ENCODE assay signal across 10 mouse cellular contexts in the genomic region with DNA sequence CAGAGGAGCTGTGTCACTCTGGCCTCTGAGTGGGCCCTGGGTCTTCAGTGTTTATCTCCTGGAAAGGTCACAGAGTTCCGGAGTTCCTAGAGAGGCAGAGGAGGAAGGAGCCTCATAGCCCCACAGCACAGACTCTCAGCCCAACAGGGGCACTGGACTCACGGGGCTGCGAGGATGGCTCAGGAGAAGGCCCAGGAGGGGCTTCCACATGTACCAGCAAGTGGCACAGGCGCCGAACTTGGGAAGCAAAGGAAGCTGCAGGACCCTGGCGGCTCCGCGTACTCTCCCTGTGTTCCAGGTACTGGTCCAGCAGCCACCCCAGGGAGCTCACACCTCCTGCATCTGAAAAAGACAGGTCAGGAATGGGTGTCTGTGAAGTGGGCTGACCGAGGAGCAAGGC. TPM values are rescaled to one million over a fixed set of nuclear protein-coding genes. Genes with fewer than 3 reads are reported as not detected.
DNase-seq lines count a peak whose midpoint lies in the region; ATAC-seq and TF ChIP-seq lines count a peak whose summit lies in the region.
"Had no signal": no experiment of that assay in that cellular context is flagged by ENCODE, and none has a peak within 500 bp of the region (broad histone marks: within the 10 kb centered on the region; RNA-seq: fewer than 3 reads in every experiment).

No protein-coding gene starts in this region.

- H3K36me3 ChIP-seq in heart, postnatal 0 days (replicated peaks; ENCODE audit: control insufficient read depth, insufficient read depth, low read length), result no peaks in the 10 kb centered on the region
- peaks cover 44% of the 10 kb centered on the region for H3K36me3 ChIP-seq in midbrain, postnatal 0 days (ENCODE audit: insufficient read depth, low read length)
- H3K36me3 ChIP-seq in midbrain, embryonic 11.5 days (ENCODE audit: control insufficient read depth, insufficient read depth, low read length), result no peaks in the 10 kb centered on the region
- H3K36me3 ChIP-seq in intestine, embryonic 15.5 days, result no peaks in the 10 kb centered on the region
- H3K36me3 ChIP-seq in stomach, postnatal 0 days (ENCODE audit: control insufficient read depth, insufficient read depth, low read length), result no peaks in the 10 kb centered on the region

- H3K4me1 ChIP-seq in heart, postnatal 0 days (ENCODE audit: control insufficient read depth, insufficient read depth), result no peaks in the 10 kb centered on the region
- H3K4me1 ChIP-seq in midbrain, postnatal 0 days (ENCODE audit: insufficient read depth, low read length), result no peaks in the 10 kb centered on the region
- H3K4me1 ChIP-seq in midbrain, embryonic 11.5 days (ENCODE audit: control insufficient read depth, insufficient read depth, low read length), result 0 out of 2 replicates have a peak, but pooled peaks cover 4% of the 10 kb centered on the region
- H3K4me1 ChIP-seq in intestine, embryonic 15.5 days (replicated peaks), result 0 out of 2 replicates have a peak, but pooled peaks cover 2% of the 10 kb centered on the region
- no peaks in the 10 kb centered on the region for H3K4me1 ChIP-seq in stomach, postnatal 0 days (replicated peaks; ENCODE audit: control insufficient read depth, insufficient read depth)
- H3K4me1 ChIP-seq: hindbrain, embryonic 15.5 days had no signal

- DNase-seq in heart, postnatal 0 days (ENCODE audit: low spot score), result no peak
- no peak for DNase-seq in heart, postnatal 36 days
- DNase-seq in midbrain, postnatal 0 days (ENCODE audit: low spot score), result no peak
- DNase-seq in midbrain, embryonic 11.5 days (ENCODE audit: low spot score, missing footprints), result no peak
- no peak for DNase-seq in stomach, postnatal 0 days (ENCODE audit: low spot score)
- DNase-seq in thymus, postnatal 36 days, result no peak
- DNase-seq: right cerebral cortex, postnatal 14 days had no signal

- H3K27ac ChIP-seq in heart, postnatal 0 days (ENCODE audit: low read depth), result no peak overlapping the region
- H3K27ac ChIP-seq in midbrain, postnatal 0 days (ENCODE audit: low read depth, low read length), result no peak overlapping the region
- no peak overlapping the region for H3K27ac ChIP-seq in midbrain, embryonic 11.5 days (ENCODE audit: low read depth, low read length)
- no peak overlapping the region for H3K27ac ChIP-seq in intestine, embryonic 15.5 days
- no peak overlapping the region for H3K27ac ChIP-seq in stomach, postnatal 0 days (replicated peaks)
- H3K27ac ChIP-seq: hindbrain, embryonic 15.5 days; liver, embryonic 14.5 days had no signal

- 70% methylated on average over 9 of the region's 9 CpGs for WGBS in heart, postnatal 0 days
- WGBS in midbrain, postnatal 0 days, result 73% methylated on average over 9 of the region's 9 CpGs
- whole genome bisulfite sequencing in midbrain, embryonic 11.5 days, result 80% methylated on average over 9 of the region's 9 CpGs
- WGBS in intestine, embryonic 15.5 days, result 73% methylated on average over 9 of the region's 9 CpGs
- WGBS in stomach, postnatal 0 days, result 77% methylated on average over 9 of the region's 9 CpGs

- peak overlapping the region; percentile 47; the same call in 1 of the 2 replicates for H3K4me2 ChIP-seq in heart, postnatal 0 days (ENCODE audit: low read depth, low read length)
- H3K4me2 ChIP-seq in midbrain, postnatal 0 days (ENCODE audit: low read depth, low read length, poor library complexity, severe bottlenecking), result no peak overlapping the region
- no peak overlapping the region for H3K4me2 ChIP-seq in midbrain, embryonic 11.5 days
- H3K4me2 ChIP-seq in intestine, embryonic 15.5 days (replicated peaks), result peak overlapping the region; percentile 51; the same call in 1 of the 2 replicates
- H3K4me2 ChIP-seq in stomach, postnatal 0 days (replicated peaks; ENCODE audit: low read depth), result peak overlapping the region; percentile 31

- no peak for TF ChIP-seq CTCF in heart, postnatal 0 days (IDR thresholded peaks at IDR 0.05; ENCODE audit: low read depth)
- TF ChIP-seq CTCF in midbrain, postnatal 0 days (IDR thresholded peaks at IDR 0.05), result no peak
- TF ChIP-seq CTCF in stomach, postnatal 0 days (IDR thresholded peaks at IDR 0.05; ENCODE audit: low read depth), result no peak

- ATAC-seq in heart, postnatal 0 days (ENCODE audit: insufficient read depth, low read depth), result no peak
- ATAC-seq in midbrain, postnatal 0 days (ENCODE audit: low FRiP score), result no peak
- no peak for ATAC-seq in midbrain, embryonic 11.5 days (ENCODE audit: low FRiP score)
- no peak for ATAC-seq in intestine, embryonic 15.5 days
- no peak for ATAC-seq in stomach, postnatal 0 days (ENCODE audit: low FRiP score, low TSS enrichment)

- peak overlapping the region; percentile 17; the same call in 1 of the 2 replicates for H3K9ac ChIP-seq in heart, postnatal 0 days (replicated peaks; ENCODE audit: low read depth, low read length)
- 0 out of 2 replicates have a peak overlapping the region, but pooled peaks have one; percentile 29 for H3K9ac ChIP-seq in midbrain, postnatal 0 days (replicated peaks; ENCODE audit: low read length, poor library complexity, severe bottlenecking)
- no peak overlapping the region for H3K9ac ChIP-seq in midbrain, embryonic 11.5 days (ENCODE audit: low read length)
- 0 out of 2 replicates have a peak overlapping the region, but pooled peaks have one; percentile 17 for H3K9ac ChIP-seq in intestine, embryonic 15.5 days
- peak overlapping the region; percentile 35; the same call in 1 of the 2 replicates for H3K9ac ChIP-seq in stomach, postnatal 0 days (ENCODE audit: low read length)
- H3K9ac ChIP-seq: hindbrain, embryonic 15.5 days; liver, embryonic 14.5 days had no signal

- H3K27me3 ChIP-seq in heart, postnatal 0 days (ENCODE audit: control insufficient read depth, insufficient read depth, low read length), result 0 out of 2 replicates have a peak, but pooled peaks cover 8% of the 10 kb centered on the region
- no peaks in the 10 kb centered on the region for H3K27me3 ChIP-seq in midbrain, postnatal 0 days (ENCODE audit: insufficient read depth, low read length)
- H3K27me3 ChIP-seq in midbrain, embryonic 11.5 days (ENCODE audit: control insufficient read depth, insufficient read depth, low read length), result peaks cover 3% of the 10 kb centered on the region; the same call in 1 of the 2 replicates
- peaks cover 32% of the 10 kb centered on the region for H3K27me3 ChIP-seq in intestine, embryonic 15.5 days (replicated peaks)
- no peaks in the 10 kb centered on the region for H3K27me3 ChIP-seq in stomach, postnatal 0 days (ENCODE audit: control insufficient read depth, insufficient read depth, low read length)
- H3K27me3 ChIP-seq: hindbrain, embryonic 15.5 days had no signal

- H3K9me3 ChIP-seq in heart, postnatal 0 days (replicated peaks; ENCODE audit: control insufficient read depth, low read length), result no peaks in the 10 kb centered on the region
- no peaks in the 10 kb centered on the region for H3K9me3 ChIP-seq in midbrain, postnatal 0 days (ENCODE audit: low read length)
- H3K9me3 ChIP-seq in midbrain, embryonic 11.5 days (ENCODE audit: control insufficient read depth, low read length), result no peaks in the 10 kb centered on the region
- H3K9me3 ChIP-seq in intestine, embryonic 15.5 days, result no peaks in the 10 kb centered on the region
- H3K9me3 ChIP-seq in stomach, postnatal 0 days (ENCODE audit: control insufficient read depth, low read length), result no peaks in the 10 kb centered on the region
- H3K9me3 ChIP-seq: hindbrain, embryonic 15.5 days had no signal

- intact Hi-C loops in heart, postnatal 36 days (cut with DNase I), result no loop called here

- no peak for TF ChIP-seq EP300 in heart, postnatal 0 days (IDR thresholded peaks at IDR 0.05; ENCODE audit: low read depth)
- TF ChIP-seq EP300 in stomach, postnatal 0 days (optimal IDR thresholded peaks at IDR 0.05), result no peak

- peak overlapping the region; percentile 13; the same call in 1 of the 2 replicates for H3K4me3 ChIP-seq in heart, postnatal 0 days (ENCODE audit: low read depth, low read length)
- no peak overlapping the region for H3K4me3 ChIP-seq in midbrain, postnatal 0 days (ENCODE audit: low read depth, low read length)
- no peak overlapping the region for H3K4me3 ChIP-seq in midbrain, embryonic 11.5 days (ENCODE audit: low read depth, low read length)
- H3K4me3 ChIP-seq in intestine, embryonic 15.5 days (replicated peaks), result 0 out of 2 replicates have a peak overlapping the region, but pooled peaks have one; percentile 14
- no peak overlapping the region for H3K4me3 ChIP-seq in stomach, postnatal 0 days (ENCODE audit: low read depth, low read length)
- H3K4me3 ChIP-seq: hindbrain, embryonic 15.5 days had no signal

RNA-seq across cellular contexts. Expression of a gene that starts 24.7 kb away (rescaled TPM):
- 7.0 and 16.0 TPM in 2 replicates for total RNA-seq in heart, postnatal 0 days (2014; rRNA removed; ENCODE audit: low replicate concordance)
- 9.1 and 10.0 TPM in 2 replicates for polyA plus RNA-seq in heart, postnatal 0 days (2015; fragmentation: Nextera tagmentation; extraction: Ambion mirVana)
- total RNA-seq in heart, postnatal 36 days (2021), result 1 to 10 TPM in 1 of 2 experiments, under 1 TPM in 1; 0.89 to 2.2 TPM
- 4.0 and 4.1 TPM in 2 replicates for total RNA-seq in midbrain, postnatal 0 days (2014; rRNA removed)
- 10.2 and 10.4 TPM in 2 replicates for polyA plus RNA-seq in midbrain, postnatal 0 days (2015; fragmentation: Nextera tagmentation; extraction: Ambion mirVana)
- polyA plus RNA-seq in midbrain, embryonic 11.5 days (2014; fragmentation: Nextera tagmentation; extraction: Ambion mirVana), result 71.7 and 77.2 TPM in 2 replicates
- polyA plus RNA-seq in intestine, embryonic 15.5 days (2015; fragmentation: Nextera tagmentation; extraction: Ambion mirVana), result 48.7 and 48.9 TPM in 2 replicates
- 23.8 and 24.7 TPM in 2 replicates for polyA plus RNA-seq in stomach, postnatal 0 days (2015; fragmentation: Nextera tagmentation; extraction: Ambion mirVana)

RNA-seq across cellular contexts. Expression of a gene that starts 25.0 kb away (rescaled TPM):
- total RNA-seq in heart, postnatal 0 days (2014; rRNA removed; ENCODE audit: low replicate concordance), result 12.7 and 20.3 TPM in 2 replicates
- polyA plus RNA-seq in heart, postnatal 0 days (2015; fragmentation: Nextera tagmentation; extraction: Ambion mirVana), result 4.9 and 6.1 TPM in 2 replicates
- 10 to 100 TPM; 20.3 to 24.0 TPM for total RNA-seq in heart, postnatal 36 days (2021)
- 53.8 and 70.9 TPM in 2 replicates for total RNA-seq in midbrain, postnatal 0 days (2014; rRNA removed)
- 13.6 and 16.7 TPM in 2 replicates for polyA plus RNA-seq in midbrain, postnatal 0 days (2015; fragmentation: Nextera tagmentation; extraction: Ambion mirVana)
- 2.6 and 4.1 TPM in 2 replicates for polyA plus RNA-seq in midbrain, embryonic 11.5 days (2014; fragmentation: Nextera tagmentation; extraction: Ambion mirVana)
- polyA plus RNA-seq in intestine, embryonic 15.5 days (2015; fragmentation: Nextera tagmentation; extraction: Ambion mirVana), result 2.8 and 3.4 TPM in 2 replicates
- 1.9 and 2.6 TPM in 2 replicates for polyA plus RNA-seq in stomach, postnatal 0 days (2015; fragmentation: Nextera tagmentation; extraction: Ambion mirVana)

RNA-seq across cellular contexts. Expression of a gene that starts 33.7 kb away (rescaled TPM):
- 0.31 and 0.80 TPM in 2 replicates for total RNA-seq in heart, postnatal 0 days (2014; rRNA removed; ENCODE audit: low replicate concordance)
- polyA plus RNA-seq in heart, postnatal 0 days (2015; fragmentation: Nextera tagmentation; extraction: Ambion mirVana), result 0.04 TPM in 2 replicates
- under 1 TPM; 0.19 TPM for total RNA-seq in heart, postnatal 36 days (2021)
- 46.8 and 50.1 TPM in 2 replicates for total RNA-seq in midbrain, postnatal 0 days (2014; rRNA removed)
- 5.4 and 6.1 TPM in 2 replicates for polyA plus RNA-seq in midbrain, postnatal 0 days (2015; fragmentation: Nextera tagmentation; extraction: Ambion mirVana)
- 2.1 and 2.6 TPM in 2 replicates for polyA plus RNA-seq in midbrain, embryonic 11.5 days (2014; fragmentation: Nextera tagmentation; extraction: Ambion mirVana)
- polyA plus RNA-seq in intestine, embryonic 15.5 days (2015; fragmentation: Nextera tagmentation; extraction: Ambion mirVana), result 0.24 and 0.26 TPM in 2 replicates
- polyA plus RNA-seq in stomach, postnatal 0 days (2015; fragmentation: Nextera tagmentation; extraction: Ambion mirVana), result 0.13 and 0.15 TPM in 2 replicates

RNA-seq across cellular contexts. Expression of a gene that starts 34.8 kb away (rescaled TPM):
- 192 and 271 TPM in 2 replicates for total RNA-seq in heart, postnatal 0 days (2014; rRNA removed; ENCODE audit: low replicate concordance)
- polyA plus RNA-seq in heart, postnatal 0 days (2015; fragmentation: Nextera tagmentation; extraction: Ambion mirVana), result 6.4 and 8.8 TPM in 2 replicates
- 10 to 100 TPM; 85.7 to 94.7 TPM for total RNA-seq in heart, postnatal 36 days (2021)
- total RNA-seq in midbrain, postnatal 0 days (2014; rRNA removed), result 45.8 and 69.0 TPM in 2 replicates
- 2.6 and 3.3 TPM in 2 replicates for polyA plus RNA-seq in midbrain, postnatal 0 days (2015; fragmentation: Nextera tagmentation; extraction: Ambion mirVana)
- 3.6 and 6.0 TPM in 2 replicates for polyA plus RNA-seq in midbrain, embryonic 11.5 days (2014; fragmentation: Nextera tagmentation; extraction: Ambion mirVana)
- polyA plus RNA-seq in intestine, embryonic 15.5 days (2015; fragmentation: Nextera tagmentation; extraction: Ambion mirVana), result 7.6 and 8.9 TPM in 2 replicates
- polyA plus RNA-seq in stomach, postnatal 0 days (2015; fragmentation: Nextera tagmentation; extraction: Ambion mirVana), result 3.7 and 4.3 TPM in 2 replicates

Comparison
In these comparisons a context has a peak if more than half of its experiments do, and no peak if none do; other contexts are left out.
1. H3K4me2 ChIP-seq: peak in heart, postnatal 0 days (single experiment), intestine, embryonic 15.5 days (single experiment) and stomach, postnatal 0 days (single experiment); none in midbrain, postnatal 0 days (single experiment) and midbrain, embryonic 11.5 days (single experiment).
2. H3K4me3 ChIP-seq: peak in heart, postnatal 0 days (single experiment) and intestine, embryonic 15.5 days (single experiment); none in midbrain, postnatal 0 days (single experiment), midbrain, embryonic 11.5 days (single experiment) and stomach, postnatal 0 days (single experiment).